Mouse (Mus musculus): ENCODE results near the gene Nuak2. TPM values are rescaled to one million over a fixed set of nuclear protein-coding genes. Genes with fewer than 3 reads are reported as not detected.

Nuak2 gene
- total RNA-seq, 1 experiment: 8.0 TPM

- Histone ChIP-seq H3K9me3 (ENCODE audit: control insufficient read depth, insufficient read depth, low read depth, low read length) (no peaks in the 10 kb centered on the region), H3K4me3 (ENCODE audit: insufficient read depth in 1 of 2, low read depth in 1 of 2, low read length in 2 of 2, poor library complexity in 1 of 2, severe bottlenecking in 1 of 2) (no peak overlapping the region), H3K4me1 (ENCODE audit: control insufficient read depth in 2 of 2, insufficient read depth in 2 of 2, low read length in 2 of 2, poor library complexity in 1 of 2) (peaks cover 21 to 31% of the 10 kb centered on the region in 2 experiments), H3K9ac (ENCODE audit: insufficient read depth, low read depth, low read length, poor library complexity, severe bottlenecking) (no peak overlapping the region), H3K36me3 (ENCODE audit: control insufficient read depth, insufficient read depth, low read length, poor library complexity, severe bottlenecking) (no peaks in the 10 kb centered on the region), H3K27ac (ENCODE audit: insufficient read depth, low read depth, low read length, poor library complexity, severe bottlenecking) (no peak overlapping the region; the same call in 1 of the 2 replicates)
- DNase-seq (ENCODE audit: low read depth, low spot score): no peak
- in situ Hi-C loops (cut with MboI; ENCODE audit: low sequenced_read_pairs in 2 of 2, unreplicated experiment in 2 of 2): no loop called here
- no peak for TF ChIP-seq CHD2 (IDR thresholded peaks at IDR 0.05; ENCODE audit: low read depth, low read length)
- TF ChIP-seq MAFK (IDR thresholded peaks at IDR 0.05; ENCODE audit: insufficient read depth, low read depth, low read length): no peak
- no peak for TF ChIP-seq ZC3H11A (IDR thresholded peaks at IDR 0.05; ENCODE audit: borderline replicate concordance, low read depth, low read length)
- no peak for TF ChIP-seq ZNF384 (IDR thresholded peaks at IDR 0.05; ENCODE audit: low read depth, low read length)
- TF ChIP-seq HCFC1 (IDR thresholded peaks at IDR 0.05; ENCODE audit: borderline replicate concordance, insufficient read depth, low read length): no peak
Measured at GRCm38 (mm10) chr1:132282177-132282536, 33.8 kb upstream of the Nuak2 start.

- no peaks in the 10 kb centered on the region for H3K9me3 ChIP-seq (ENCODE audit: control insufficient read depth, insufficient read depth, low read depth, low read length)
- TF ChIP-seq HCFC1 (IDR thresholded peaks at IDR 0.05; ENCODE audit: borderline replicate concordance, insufficient read depth, low read length) (no peak), ZC3H11A (IDR thresholded peaks at IDR 0.05; ENCODE audit: borderline replicate concordance, low read depth, low read length) (no peak), MAFK (IDR thresholded peaks at IDR 0.05; ENCODE audit: insufficient read depth, low read depth, low read length) (no peak), ZNF384 (IDR thresholded peaks at IDR 0.05; ENCODE audit: low read depth, low read length) (no peak), CHD2 (IDR thresholded peaks at IDR 0.05; ENCODE audit: low read depth, low read length) (no peak)
- DNase-seq (ENCODE audit: low read depth, low spot score): no peak
- no peak overlapping the region for H3K27ac ChIP-seq (ENCODE audit: insufficient read depth, low read depth, low read length, poor library complexity, severe bottlenecking)
- H3K36me3 ChIP-seq (ENCODE audit: control insufficient read depth, insufficient read depth, low read length, poor library complexity, severe bottlenecking): no peaks in the 10 kb centered on the region
- in situ Hi-C loops (cut with MboI; ENCODE audit: low sequenced_read_pairs in 2 of 2, unreplicated experiment in 2 of 2): no loop called here
- no peak overlapping the region for H3K9ac ChIP-seq (ENCODE audit: insufficient read depth, low read depth, low read length, poor library complexity, severe bottlenecking)
- peaks cover 20 to 38% of the 10 kb centered on the region in 2 experiments for H3K4me1 ChIP-seq (ENCODE audit: control insufficient read depth in 2 of 2, insufficient read depth in 2 of 2, low read length in 2 of 2, poor library complexity in 1 of 2)
- H3K4me3 ChIP-seq (ENCODE audit: insufficient read depth in 1 of 2, low read depth in 1 of 2, low read length in 2 of 2, poor library complexity in 1 of 2, severe bottlenecking in 1 of 2): no peak overlapping the region
Measured at GRCm38 (mm10) chr1:132283018-132283417, 32.9 kb upstream of the Nuak2 start.

- Histone ChIP-seq H3K27ac (ENCODE audit: insufficient read depth, low read depth, low read length, poor library complexity, severe bottlenecking) (no peak overlapping the region), H3K9ac (ENCODE audit: insufficient read depth, low read depth, low read length, poor library complexity, severe bottlenecking) (no peak overlapping the region), H3K4me3 (ENCODE audit: insufficient read depth in 1 of 2, low read depth in 1 of 2, low read length in 2 of 2, poor library complexity in 1 of 2, severe bottlenecking in 1 of 2) (no peak overlapping the region), H3K9me3 (ENCODE audit: control insufficient read depth, insufficient read depth, low read depth, low read length) (no peaks in the 10 kb centered on the region), H3K4me1 (ENCODE audit: control insufficient read depth in 2 of 2, insufficient read depth in 2 of 2, low read length in 2 of 2, poor library complexity in 1 of 2) (peaks cover 11 to 49% of the 10 kb centered on the region in 2 experiments), H3K36me3 (ENCODE audit: control insufficient read depth, insufficient read depth, low read length, poor library complexity, severe bottlenecking) (no peaks in the 10 kb centered on the region)
- DNase-seq (ENCODE audit: low read depth, low spot score): no peak
- in situ Hi-C loops (cut with MboI; ENCODE audit: low sequenced_read_pairs in 2 of 2, unreplicated experiment in 2 of 2): no loop called here
- no peak for TF ChIP-seq ZC3H11A (IDR thresholded peaks at IDR 0.05; ENCODE audit: borderline replicate concordance, low read depth, low read length)
- no peak for TF ChIP-seq CHD2 (IDR thresholded peaks at IDR 0.05; ENCODE audit: low read depth, low read length)
- TF ChIP-seq ZNF384 (IDR thresholded peaks at IDR 0.05; ENCODE audit: low read depth, low read length): no peak
- no peak for TF ChIP-seq HCFC1 (IDR thresholded peaks at IDR 0.05; ENCODE audit: borderline replicate concordance, insufficient read depth, low read length)
- no peak for TF ChIP-seq MAFK (IDR thresholded peaks at IDR 0.05; ENCODE audit: insufficient read depth, low read depth, low read length)
Measured at GRCm38 (mm10) chr1:132286735-132287134, 29.2 kb upstream of the Nuak2 start.

DNA sequence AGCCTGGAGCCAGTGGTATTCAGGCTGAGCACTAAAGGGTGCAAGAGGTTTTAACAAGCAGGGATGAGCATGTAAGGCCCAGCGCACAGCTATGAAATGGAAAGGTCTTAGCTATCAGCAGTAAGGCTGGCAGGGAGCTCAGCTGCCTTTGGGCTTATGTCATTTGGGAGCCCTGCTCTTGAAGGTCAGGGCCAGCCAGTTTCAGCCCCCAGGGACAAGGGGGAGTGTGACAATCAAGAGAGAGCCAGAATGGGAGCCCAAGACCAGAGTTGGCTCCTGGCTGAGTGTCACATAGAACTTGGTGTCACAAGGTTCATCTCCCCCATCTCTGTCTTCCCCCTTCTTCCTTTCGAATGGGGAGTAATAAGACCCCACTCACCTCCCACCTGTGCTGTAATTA is 28.5 kb upstream of the Nuak2 start:
- in situ Hi-C loops (cut with MboI; ENCODE audit: low sequenced_read_pairs in 2 of 2, unreplicated experiment in 2 of 2): no loop called here
- DNase-seq (ENCODE audit: low read depth, low spot score): no peak
- Histone ChIP-seq H3K9ac (ENCODE audit: insufficient read depth, low read depth, low read length, poor library complexity, severe bottlenecking) (no peak overlapping the region), H3K4me1 (ENCODE audit: control insufficient read depth in 2 of 2, insufficient read depth in 2 of 2, low read length in 2 of 2, poor library complexity in 1 of 2) (peaks cover 9 to 52% of the 10 kb centered on the region in 2 experiments), H3K27ac (ENCODE audit: insufficient read depth, low read depth, low read length, poor library complexity, severe bottlenecking) (0 out of 2 replicates have a peak overlapping the region, but pooled peaks have one; percentile 15), H3K9me3 (ENCODE audit: control insufficient read depth, insufficient read depth, low read depth, low read length) (no peaks in the 10 kb centered on the region), H3K36me3 (ENCODE audit: control insufficient read depth, insufficient read depth, low read length, poor library complexity, severe bottlenecking) (no peaks in the 10 kb centered on the region), H3K4me3 (ENCODE audit: insufficient read depth in 1 of 2, low read depth in 1 of 2, low read length in 2 of 2, poor library complexity in 1 of 2, severe bottlenecking in 1 of 2) (no peak overlapping the region)
- TF ChIP-seq ZC3H11A (IDR thresholded peaks at IDR 0.05; ENCODE audit: borderline replicate concordance, low read depth, low read length) (no peak), HCFC1 (IDR thresholded peaks at IDR 0.05; ENCODE audit: borderline replicate concordance, insufficient read depth, low read length) (no peak), MAFK (IDR thresholded peaks at IDR 0.05; ENCODE audit: insufficient read depth, low read depth, low read length) (no peak), CHD2 (IDR thresholded peaks at IDR 0.05; ENCODE audit: low read depth, low read length) (no peak), ZNF384 (IDR thresholded peaks at IDR 0.05; ENCODE audit: low read depth, low read length) (no peak)

DNA sequence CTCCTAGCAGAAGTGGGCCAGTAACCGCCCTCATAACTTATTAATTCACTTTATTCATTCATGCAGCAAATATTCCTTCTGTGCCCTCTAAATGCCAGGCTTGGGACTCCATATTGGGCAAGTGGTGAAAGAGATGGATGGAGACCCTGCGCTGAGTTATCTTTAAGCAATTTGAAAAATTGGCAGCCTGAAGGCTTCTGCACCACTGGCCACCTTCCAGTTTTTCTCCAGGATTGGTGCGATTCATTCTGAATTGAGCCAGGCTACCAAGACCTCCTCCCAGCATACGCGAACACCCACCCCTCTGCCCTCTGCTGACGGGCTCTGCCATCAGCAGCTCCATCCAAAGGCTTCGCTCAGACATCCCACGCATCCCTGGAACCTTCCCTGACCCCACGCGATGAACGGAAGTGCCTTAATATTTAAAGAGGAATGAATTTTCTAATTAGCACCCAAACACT is 27.9 kb upstream of the Nuak2 start:
- TF ChIP-seq HCFC1 (IDR thresholded peaks at IDR 0.05; ENCODE audit: borderline replicate concordance, insufficient read depth, low read length): no peak
- no peak for TF ChIP-seq MAFK (IDR thresholded peaks at IDR 0.05; ENCODE audit: insufficient read depth, low read depth, low read length)
- TF ChIP-seq ZC3H11A (IDR thresholded peaks at IDR 0.05; ENCODE audit: borderline replicate concordance, low read depth, low read length): 0 out of 2 replicates have a peak, but pooled peaks have one; percentile 14
- Histone ChIP-seq H3K36me3 (ENCODE audit: control insufficient read depth, insufficient read depth, low read length, poor library complexity, severe bottlenecking) (no peaks in the 10 kb centered on the region), H3K4me1 (ENCODE audit: control insufficient read depth in 2 of 2, insufficient read depth in 2 of 2, low read length in 2 of 2, poor library complexity in 1 of 2) (peaks cover 6 to 50% of the 10 kb centered on the region in 2 experiments), H3K9me3 (ENCODE audit: control insufficient read depth, insufficient read depth, low read depth, low read length) (no peaks in the 10 kb centered on the region), H3K9ac (ENCODE audit: insufficient read depth, low read depth, low read length, poor library complexity, severe bottlenecking) (no peak overlapping the region), H3K4me3 (ENCODE audit: insufficient read depth in 1 of 2, low read depth in 1 of 2, low read length in 2 of 2, poor library complexity in 1 of 2, severe bottlenecking in 1 of 2) (no peak overlapping the region), H3K27ac (ENCODE audit: insufficient read depth, low read depth, low read length, poor library complexity, severe bottlenecking) (no peak overlapping the region)
- in situ Hi-C loops (cut with MboI; ENCODE audit: low sequenced_read_pairs in 2 of 2, unreplicated experiment in 2 of 2): no loop called here
- no peak for DNase-seq (ENCODE audit: low read depth, low spot score)
